ENCODE assay signal across 9 mouse cellular contexts in genomic region chr12:101985110-101985509, GRCm38 (mm10). TPM values are rescaled to one million over a fixed set of nuclear protein-coding genes. Genes with fewer than 3 reads are reported as not detected.
DNase-seq lines count a peak whose midpoint lies in the region; ATAC-seq and TF ChIP-seq lines count a peak whose summit lies in the region.
"Had no signal": no experiment of that assay in that cellular context is flagged by ENCODE, and none has a peak within 500 bp of the region (broad histone marks: within the 10 kb centered on the region; RNA-seq: fewer than 3 reads in every experiment).

No protein-coding gene starts in this region.

- 69% methylated on average over 3 of the region's 3 CpGs for WGBS in heart, embryonic 12.5 days
- WGBS in midbrain, postnatal 0 days = 50% methylated on average over 3 of the region's 3 CpGs
- 79% methylated on average over 3 of the region's 3 CpGs for WGBS in midbrain, embryonic 10.5 days

- DNase-seq in heart, postnatal 4 days = peak; percentile 10
- DNase-seq in midbrain, postnatal 0 days (ENCODE audit: low spot score) = peak; percentile 77
- DNase-seq in midbrain, embryonic 10.5 days (ENCODE audit: low spot score) = no peak
- DNase-seq in thymus, postnatal 25 days = no peak
- DNase-seq in kidney, adult 9 months = no peak
- DNase-seq in frontal cortex, postnatal 14 days (ENCODE audit: low spot score in 2 of 2) = no peak
- DNase-seq: cerebellum, adult 9-11 months had no signal

- H3K4me1 ChIP-seq in heart, embryonic 12.5 days (replicated peaks) = peaks cover 4% of the 10 kb centered on the region
- no peaks in the 10 kb centered on the region for H3K4me1 ChIP-seq in midbrain, postnatal 0 days (ENCODE audit: insufficient read depth, low read length)
- no peaks in the 10 kb centered on the region for H3K4me1 ChIP-seq in midbrain, embryonic 10.5 days

- peak; percentile 89 for TF ChIP-seq CTCF in midbrain, postnatal 0 days (IDR thresholded peaks at IDR 0.05)

- peaks cover 69% of the 10 kb centered on the region for H3K36me3 ChIP-seq in heart, embryonic 12.5 days
- peaks cover 33% of the 10 kb centered on the region for H3K36me3 ChIP-seq in midbrain, postnatal 0 days (ENCODE audit: insufficient read depth, low read length)
- peaks cover 88% of the 10 kb centered on the region for H3K36me3 ChIP-seq in midbrain, embryonic 10.5 days

- H3K4me3 ChIP-seq in heart, embryonic 12.5 days = no peak overlapping the region
- H3K4me3 ChIP-seq in midbrain, postnatal 0 days (ENCODE audit: low read depth, low read length) = no peak overlapping the region
- H3K4me3 ChIP-seq in midbrain, embryonic 10.5 days = no peak overlapping the region

- no peaks in the 10 kb centered on the region for H3K9me3 ChIP-seq in heart, embryonic 12.5 days (replicated peaks)
- no peaks in the 10 kb centered on the region for H3K9me3 ChIP-seq in midbrain, postnatal 0 days (ENCODE audit: low read length)
- no peaks in the 10 kb centered on the region for H3K9me3 ChIP-seq in midbrain, embryonic 10.5 days (replicated peaks)

- no peak overlapping the region for H3K4me2 ChIP-seq in heart, embryonic 12.5 days
- H3K4me2 ChIP-seq in midbrain, postnatal 0 days (ENCODE audit: low read depth, low read length, poor library complexity, severe bottlenecking) = no peak overlapping the region

- H3K27ac ChIP-seq in heart, embryonic 12.5 days (ENCODE audit: poor library complexity, severe bottlenecking) = no peak overlapping the region
- H3K27ac ChIP-seq in midbrain, postnatal 0 days (ENCODE audit: low read depth, low read length) = no peak overlapping the region
- H3K27ac ChIP-seq in midbrain, embryonic 10.5 days (replicated peaks) = no peak overlapping the region

- no peak for ATAC-seq in heart, embryonic 12.5 days (ENCODE audit: insufficient number of reproducible peaks, low FRiP score)
- ATAC-seq in midbrain, postnatal 0 days (ENCODE audit: low FRiP score) = no peak
- ATAC-seq in granulocyte monocyte progenitor cell, adult 5-6 weeks (replicated peaks; ENCODE audit: poor library complexity, severe bottlenecking) = peak; percentile 55

- H3K9ac ChIP-seq in heart, embryonic 12.5 days = no peak overlapping the region
- no peak overlapping the region for H3K9ac ChIP-seq in midbrain, postnatal 0 days (replicated peaks; ENCODE audit: low read length, poor library complexity, severe bottlenecking)

- H3K27me3 ChIP-seq in heart, embryonic 12.5 days (replicated peaks) = no peaks in the 10 kb centered on the region
- no peaks in the 10 kb centered on the region for H3K27me3 ChIP-seq in midbrain, postnatal 0 days (ENCODE audit: insufficient read depth, low read length)
- no peaks in the 10 kb centered on the region for H3K27me3 ChIP-seq in midbrain, embryonic 10.5 days (ENCODE audit: low read depth, poor library complexity, severe bottlenecking)

RNA-seq across cellular contexts. Expression of gene Cpsf2, which starts 9.3 kb away (rescaled TPM):
- 10 to 100 TPM; 24.1 to 24.6 TPM for total RNA-seq in heart, postnatal 4 days (2021)
- polyA plus RNA-seq in heart, embryonic 12.5 days (2016; fragmentation: Nextera tagmentation; extraction: Ambion mirVana) = 26.2 and 27.7 TPM in 2 replicates
- total RNA-seq in midbrain, postnatal 0 days (2014; rRNA removed) = 28.0 and 28.5 TPM in 2 replicates
- 25.2 and 25.5 TPM in 2 replicates for polyA plus RNA-seq in midbrain, postnatal 0 days (2015; fragmentation: Nextera tagmentation; extraction: Ambion mirVana)
- polyA plus RNA-seq in midbrain, embryonic 10.5 days (2016; fragmentation: Nextera tagmentation; extraction: Ambion mirVana) = 38.9 and 39.5 TPM in 2 replicates
- total RNA-seq in granulocyte monocyte progenitor cell, adult 5-6 weeks (2014; fragmentation: Nextera tagmentation) = 21.9 and 24.9 TPM in 2 replicates
- 55.8 and 57.1 TPM in 2 replicates for total RNA-seq in granulocyte monocyte progenitor cell, adult 5-6 weeks (2017)

RNA-seq across cellular contexts. Expression of gene Atxn3, which starts 27.1 kb away (rescaled TPM):
- 1 to 10 TPM; 8.3 to 9.9 TPM for total RNA-seq in heart, postnatal 4 days (2021)
- polyA plus RNA-seq in heart, embryonic 12.5 days (2016; fragmentation: Nextera tagmentation; extraction: Ambion mirVana) = 10.6 and 11.0 TPM in 2 replicates
- 12.4 and 13.4 TPM in 2 replicates for total RNA-seq in midbrain, postnatal 0 days (2014; rRNA removed)
- polyA plus RNA-seq in midbrain, postnatal 0 days (2015; fragmentation: Nextera tagmentation; extraction: Ambion mirVana) = 7.6 and 8.0 TPM in 2 replicates
- 14.4 and 16.2 TPM in 2 replicates for polyA plus RNA-seq in midbrain, embryonic 10.5 days (2016; fragmentation: Nextera tagmentation; extraction: Ambion mirVana)
- 28.8 and 31.3 TPM in 2 replicates for total RNA-seq in granulocyte monocyte progenitor cell, adult 5-6 weeks (2014; fragmentation: Nextera tagmentation)
- total RNA-seq in granulocyte monocyte progenitor cell, adult 5-6 weeks (2017) = 56.4 and 74.5 TPM in 2 replicates

Comparison
In these comparisons a context has a peak if more than half of its experiments do, and no peak if none do; other contexts are left out.
1. DNase-seq: peak in heart, postnatal 4 days (single experiment) and midbrain, postnatal 0 days (single experiment); none in midbrain, embryonic 10.5 days (single experiment), thymus, postnatal 25 days (single experiment), kidney, adult 9 months (single experiment) and frontal cortex, postnatal 14 days (0 of 2).